ENCODE assay signal across 7 mouse cellular contexts in genomic region chr5:23418147-23418781, GRCm38 (mm10). TPM values are rescaled to one million over a fixed set of nuclear protein-coding genes. Genes with fewer than 3 reads are reported as not detected.
DNase-seq lines count a peak whose midpoint lies in the region; ATAC-seq and TF ChIP-seq lines count a peak whose summit lies in the region.

No protein-coding gene starts in this region.

- peak; percentile 76 for ATAC-seq in embryonic facial prominence, embryonic 11.5 days (replicated peaks; ENCODE audit: insufficient number of reproducible peaks, low FRiP score, low TSS enrichment, low read depth)
- ATAC-seq in limb, embryonic 11.5 days (ENCODE audit: insufficient number of reproducible peaks, low FRiP score, low TSS enrichment, low read depth) = peak; percentile 68; the same call in 1 of the 2 replicates
- ATAC-seq in midbrain, embryonic 13.5 days = peak; percentile 88

- peak; percentile 90 for DNase-seq in adrenal gland, postnatal 10 days
- DNase-seq in embryonic facial prominence, embryonic 11.5 days (ENCODE audit: low spot score) = peak; percentile 74
- peak; percentile 99 for DNase-seq in heart, adult 11 months
- peak; percentile 92 for DNase-seq in kidney, adult 18-20 months
- peak; percentile 83 for DNase-seq in limb, embryonic 11.5 days (ENCODE audit: low spot score)

- peak overlapping the region; percentile 81 for H3K27ac ChIP-seq in embryonic facial prominence, embryonic 11.5 days (replicated peaks; ENCODE audit: low read depth, low read length)
- H3K27ac ChIP-seq in limb, embryonic 11.5 days (replicated peaks; ENCODE audit: low read depth, low read length) = peak overlapping the region; percentile 42
- peak overlapping the region; percentile 91 for H3K27ac ChIP-seq in midbrain, embryonic 13.5 days
- peak overlapping the region; percentile 96 for H3K27ac ChIP-seq in small intestine, adult 2 months (ENCODE audit: insufficient read depth, low read depth, low read length)

- TF ChIP-seq CTCF in small intestine, adult 2 months (IDR thresholded peaks at IDR 0.05; ENCODE audit: extremely low read depth, insufficient read length, insufficient replicate concordance, low read depth, low read length) = no peak

- no peaks in the 10 kb centered on the region; the same call in 1 of the 2 replicates for H3K4me1 ChIP-seq in embryonic facial prominence, embryonic 11.5 days (ENCODE audit: control insufficient read depth, insufficient read depth, low read length)
- H3K4me1 ChIP-seq in limb, embryonic 11.5 days (ENCODE audit: control insufficient read depth, insufficient read depth, low read length) = peaks cover 24% of the 10 kb centered on the region; the same call in 1 of the 2 replicates
- H3K4me1 ChIP-seq in midbrain, embryonic 13.5 days (replicated peaks) = peaks cover 77% of the 10 kb centered on the region
- peaks cover 11% of the 10 kb centered on the region for H3K4me1 ChIP-seq in small intestine, adult 2 months (ENCODE audit: control insufficient read depth, insufficient read depth, insufficient read length, low read length)

- TF ChIP-seq POLR2A in small intestine, adult 2 months (IDR thresholded peaks at IDR 0.05; ENCODE audit: low read depth, low read length) = peak; percentile 92

- H3K4me3 ChIP-seq in embryonic facial prominence, embryonic 11.5 days (ENCODE audit: low read depth, low read length) = peak overlapping the region; percentile 49
- H3K4me3 ChIP-seq in limb, embryonic 11.5 days (ENCODE audit: low read depth, low read length) = peak overlapping the region; percentile 48
- H3K4me3 ChIP-seq in midbrain, embryonic 13.5 days (replicated peaks) = peak overlapping the region; percentile 46
- peak overlapping the region; percentile 78 for H3K4me3 ChIP-seq in small intestine, adult 2 months (ENCODE audit: low read depth, low read length)

- no peaks in the 10 kb centered on the region for H3K36me3 ChIP-seq in embryonic facial prominence, embryonic 11.5 days (replicated peaks; ENCODE audit: control insufficient read depth, insufficient read depth, low read depth, low read length)
- H3K36me3 ChIP-seq in limb, embryonic 11.5 days (ENCODE audit: control insufficient read depth, insufficient read depth, low read length) = no peaks in the 10 kb centered on the region
- H3K36me3 ChIP-seq in midbrain, embryonic 13.5 days = peaks cover 9% of the 10 kb centered on the region; the same call in 1 of the 2 replicates
- peaks cover 6% of the 10 kb centered on the region; the same call in 1 of the 2 replicates for H3K36me3 ChIP-seq in small intestine, adult 2 months (ENCODE audit: control insufficient read depth, insufficient read depth, low read length)

- peak overlapping the region; percentile 76 for H3K4me2 ChIP-seq in embryonic facial prominence, embryonic 11.5 days (ENCODE audit: low read depth, low read length)
- peak overlapping the region; percentile 83 for H3K4me2 ChIP-seq in limb, embryonic 11.5 days (ENCODE audit: low read depth, severe bottlenecking)
- peak overlapping the region; percentile 67 for H3K4me2 ChIP-seq in midbrain, embryonic 13.5 days (replicated peaks)

- H3K27me3 ChIP-seq in embryonic facial prominence, embryonic 11.5 days (ENCODE audit: control insufficient read depth, insufficient read depth, low read length) = no peaks in the 10 kb centered on the region
- H3K27me3 ChIP-seq in limb, embryonic 11.5 days (ENCODE audit: control insufficient read depth, insufficient read depth, low read length) = no peaks in the 10 kb centered on the region
- H3K27me3 ChIP-seq in midbrain, embryonic 13.5 days = no peaks in the 10 kb centered on the region
- no peaks in the 10 kb centered on the region for H3K27me3 ChIP-seq in small intestine, adult 2 months (ENCODE audit: control insufficient read depth, insufficient read depth, low read length)

- H3K9ac ChIP-seq in embryonic facial prominence, embryonic 11.5 days (replicated peaks; ENCODE audit: low read length) = peak overlapping the region; percentile 65
- peak overlapping the region; percentile 63 for H3K9ac ChIP-seq in limb, embryonic 11.5 days (ENCODE audit: low read length)
- H3K9ac ChIP-seq in midbrain, embryonic 13.5 days (replicated peaks) = peak overlapping the region; percentile 75

- under 1% methylated on average over 40 of the region's 40 CpGs for WGBS in embryonic facial prominence, embryonic 11.5 days
- WGBS in limb, embryonic 11.5 days = under 1% methylated on average over 40 of the region's 40 CpGs
- under 1% methylated on average over 40 of the region's 40 CpGs for WGBS in midbrain, embryonic 13.5 days
- WGBS in small intestine, adult 2 months = under 1% methylated on average over 40 of the region's 40 CpGs

- no peaks in the 10 kb centered on the region for H3K9me3 ChIP-seq in embryonic facial prominence, embryonic 11.5 days (replicated peaks; ENCODE audit: control insufficient read depth, low read length)
- H3K9me3 ChIP-seq in limb, embryonic 11.5 days (ENCODE audit: control insufficient read depth, low read length) = no peaks in the 10 kb centered on the region
- no peaks in the 10 kb centered on the region for H3K9me3 ChIP-seq in midbrain, embryonic 13.5 days

RNA-seq across cellular contexts. Expression of gene Kmt2e, which starts 16.0 kb away (rescaled TPM):
- 10 to 100 TPM; 60.4 to 77.0 TPM for total RNA-seq in adrenal gland, postnatal 10 days (2021)
- polyA plus RNA-seq in embryonic facial prominence, embryonic 11.5 days (2014; fragmentation: Nextera tagmentation; extraction: Ambion mirVana) = 92.1 and 92.6 TPM in 2 replicates
- polyA plus RNA-seq in limb, embryonic 11.5 days (2014; fragmentation: Nextera tagmentation; extraction: Ambion mirVana) = 87.4 and 90.6 TPM in 2 replicates
- 178 and 181 TPM in 2 replicates for polyA plus RNA-seq in midbrain, embryonic 13.5 days (2015; fragmentation: Nextera tagmentation; extraction: Ambion mirVana)
- 5.3 and 12.2 TPM in 2 replicates for polyA plus RNA-seq in small intestine, adult 2 months (2012; rRNA removed)

Comparison
In these comparisons a context has a peak if more than half of its experiments do, and no peak if none do; other contexts are left out.
1. Peak in every context shown above with its lines: DNase-seq, ATAC-seq, H3K4me3 ChIP-seq and H3K27ac ChIP-seq.
2. H3K27ac ChIP-seq: peak in every context shown above with its lines; median percentile 96 in small intestine, adult 2 months; 91 in midbrain, embryonic 13.5 days; 81 in embryonic facial prominence, embryonic 11.5 days; 42 in limb, embryonic 11.5 days.